Mouse (Mus musculus): ENCODE results near the gene Arhgap24. TPM values are rescaled to one million over a fixed set of nuclear protein-coding genes. Genes with fewer than 3 reads are reported as not detected.

The Arhgap24 gene
- polyA plus RNA-seq, 1 experiment from 2014 or later, result 10.0 TPM

- ATAC-seq (replicated peaks; ENCODE audit: insufficient number of reproducible peaks, low FRiP score, low TSS enrichment, low read depth) (no peak), DNase-seq (ENCODE audit: low spot score) (no peak)
- WGBS, result 73% methylated on average over 2 of the region's 2 CpGs
- H3K9me3 ChIP-seq (replicated peaks; ENCODE audit: control insufficient read depth, low read length), result no peaks in the 10 kb centered on the region
- H3K4me3 ChIP-seq (ENCODE audit: low read depth, low read length), result no peak overlapping the region
- H3K36me3 ChIP-seq (replicated peaks; ENCODE audit: control insufficient read depth, insufficient read depth, low read depth, low read length), result no peaks in the 10 kb centered on the region
- H3K4me1 ChIP-seq (ENCODE audit: control insufficient read depth, insufficient read depth, low read length), result no peaks in the 10 kb centered on the region
- no peak overlapping the region for H3K9ac ChIP-seq (replicated peaks; ENCODE audit: low read length)
- no peak overlapping the region for H3K4me2 ChIP-seq (ENCODE audit: low read depth, low read length)
- no peaks in the 10 kb centered on the region for H3K27me3 ChIP-seq (ENCODE audit: control insufficient read depth, insufficient read depth, low read length)
- no peak overlapping the region for H3K27ac ChIP-seq (replicated peaks; ENCODE audit: low read depth, low read length)
These were observed 22.7 kb downstream of the Arhgap24 start for GRCm38 (mm10) chr5:102503868-102504267.

GRCm38 (mm10) chr5:102504557-102504956, 23.4 kb downstream of the Arhgap24 start:
- Histone ChIP-seq H3K9me3 (replicated peaks; ENCODE audit: control insufficient read depth, low read length) (no peaks in the 10 kb centered on the region), H3K4me3 (ENCODE audit: low read depth, low read length) (no peak overlapping the region), H3K27ac (replicated peaks; ENCODE audit: low read depth, low read length) (no peak overlapping the region), H3K4me1 (ENCODE audit: control insufficient read depth, insufficient read depth, low read length) (no peaks in the 10 kb centered on the region), H3K4me2 (ENCODE audit: low read depth, low read length) (no peak overlapping the region), H3K27me3 (ENCODE audit: control insufficient read depth, insufficient read depth, low read length) (no peaks in the 10 kb centered on the region), H3K36me3 (replicated peaks; ENCODE audit: control insufficient read depth, insufficient read depth, low read depth, low read length) (no peaks in the 10 kb centered on the region), H3K9ac (replicated peaks; ENCODE audit: low read length) (no peak overlapping the region)
- DNase-seq (ENCODE audit: low spot score) (no peak), ATAC-seq (replicated peaks; ENCODE audit: insufficient number of reproducible peaks, low FRiP score, low TSS enrichment, low read depth) (no peak)
- WGBS, result 92% methylated on average over 4 of the region's 4 CpGs

GRCm38 (mm10) chr5:102508162-102508561, 27.0 kb downstream of the Arhgap24 start:
- Histone ChIP-seq H3K4me2 (ENCODE audit: low read depth, low read length) (no peak overlapping the region), H3K9ac (replicated peaks; ENCODE audit: low read length) (no peak overlapping the region), H3K27me3 (ENCODE audit: control insufficient read depth, insufficient read depth, low read length) (no peaks in the 10 kb centered on the region), H3K36me3 (replicated peaks; ENCODE audit: control insufficient read depth, insufficient read depth, low read depth, low read length) (no peaks in the 10 kb centered on the region), H3K4me3 (ENCODE audit: low read depth, low read length) (no peak overlapping the region), H3K4me1 (ENCODE audit: control insufficient read depth, insufficient read depth, low read length) (no peaks in the 10 kb centered on the region), H3K9me3 (replicated peaks; ENCODE audit: control insufficient read depth, low read length) (no peaks in the 10 kb centered on the region), H3K27ac (replicated peaks; ENCODE audit: low read depth, low read length) (no peak overlapping the region)
- DNase-seq (ENCODE audit: low spot score) (no peak), ATAC-seq (replicated peaks; ENCODE audit: insufficient number of reproducible peaks, low FRiP score, low TSS enrichment, low read depth) (no peak)
- 76% methylated on average over 3 of the region's 3 CpGs for WGBS

GRCm38 (mm10) chr5:102509381-102509780, 28.2 kb downstream of the Arhgap24 start:
- Histone ChIP-seq H3K27me3 (ENCODE audit: control insufficient read depth, insufficient read depth, low read length) (no peaks in the 10 kb centered on the region), H3K9ac (replicated peaks; ENCODE audit: low read length) (no peak overlapping the region), H3K9me3 (replicated peaks; ENCODE audit: control insufficient read depth, low read length) (no peaks in the 10 kb centered on the region), H3K36me3 (replicated peaks; ENCODE audit: control insufficient read depth, insufficient read depth, low read depth, low read length) (no peaks in the 10 kb centered on the region), H3K4me1 (ENCODE audit: control insufficient read depth, insufficient read depth, low read length) (no peaks in the 10 kb centered on the region), H3K4me3 (ENCODE audit: low read depth, low read length) (no peak overlapping the region), H3K27ac (replicated peaks; ENCODE audit: low read depth, low read length) (no peak overlapping the region), H3K4me2 (ENCODE audit: low read depth, low read length) (no peak overlapping the region)
- WGBS, result 85% methylated on average over 2 of the region's 2 CpGs
- no peak for ATAC-seq (replicated peaks; ENCODE audit: insufficient number of reproducible peaks, low FRiP score, low TSS enrichment, low read depth)
- no peak for DNase-seq (ENCODE audit: low spot score)

- WGBS, result 65% methylated on average over 4 of the region's 4 CpGs
- no peaks in the 10 kb centered on the region for H3K27me3 ChIP-seq (ENCODE audit: control insufficient read depth, insufficient read depth, low read length)
- DNase-seq (ENCODE audit: low spot score) (no peak), ATAC-seq (replicated peaks; ENCODE audit: insufficient number of reproducible peaks, low FRiP score, low TSS enrichment, low read depth) (no peak)
- H3K36me3 ChIP-seq (replicated peaks; ENCODE audit: control insufficient read depth, insufficient read depth, low read depth, low read length), result no peaks in the 10 kb centered on the region
- no peak overlapping the region for H3K9ac ChIP-seq (replicated peaks; ENCODE audit: low read length)
- no peak overlapping the region for H3K4me2 ChIP-seq (ENCODE audit: low read depth, low read length)
- H3K9me3 ChIP-seq (replicated peaks; ENCODE audit: control insufficient read depth, low read length), result no peaks in the 10 kb centered on the region
- no peak overlapping the region for H3K4me3 ChIP-seq (ENCODE audit: low read depth, low read length)
- no peak overlapping the region for H3K27ac ChIP-seq (replicated peaks; ENCODE audit: low read depth, low read length)
- no peaks in the 10 kb centered on the region for H3K4me1 ChIP-seq (ENCODE audit: control insufficient read depth, insufficient read depth, low read length)
These were observed 30.5 kb downstream of the Arhgap24 start for GRCm38 (mm10) chr5:102511651-102512050.

GRCm38 (mm10) chr5:102515496-102515895, 34.3 kb downstream of the Arhgap24 start:
- Histone ChIP-seq H3K4me2 (ENCODE audit: low read depth, low read length) (no peak overlapping the region), H3K9me3 (replicated peaks; ENCODE audit: control insufficient read depth, low read length) (no peaks in the 10 kb centered on the region), H3K9ac (replicated peaks; ENCODE audit: low read length) (no peak overlapping the region), H3K4me3 (ENCODE audit: low read depth, low read length) (no peak overlapping the region), H3K27me3 (ENCODE audit: control insufficient read depth, insufficient read depth, low read length) (no peaks in the 10 kb centered on the region), H3K27ac (replicated peaks; ENCODE audit: low read depth, low read length) (no peak overlapping the region), H3K36me3 (replicated peaks; ENCODE audit: control insufficient read depth, insufficient read depth, low read depth, low read length) (no peaks in the 10 kb centered on the region), H3K4me1 (ENCODE audit: control insufficient read depth, insufficient read depth, low read length) (no peaks in the 10 kb centered on the region)
- DNase-seq (ENCODE audit: low spot score), result no peak
- ATAC-seq (replicated peaks; ENCODE audit: insufficient number of reproducible peaks, low FRiP score, low TSS enrichment, low read depth), result no peak
- WGBS, result 67% methylated on average over 7 of the region's 7 CpGs

- Histone ChIP-seq H3K9me3 (replicated peaks; ENCODE audit: control insufficient read depth, low read length) (no peaks in the 10 kb centered on the region), H3K4me2 (ENCODE audit: low read depth, low read length) (no peak overlapping the region), H3K27me3 (ENCODE audit: control insufficient read depth, insufficient read depth, low read length) (no peaks in the 10 kb centered on the region), H3K36me3 (replicated peaks; ENCODE audit: control insufficient read depth, insufficient read depth, low read depth, low read length) (no peaks in the 10 kb centered on the region), H3K9ac (replicated peaks; ENCODE audit: low read length) (no peak overlapping the region), H3K4me3 (ENCODE audit: low read depth, low read length) (no peak overlapping the region), H3K4me1 (ENCODE audit: control insufficient read depth, insufficient read depth, low read length) (no peaks in the 10 kb centered on the region), H3K27ac (replicated peaks; ENCODE audit: low read depth, low read length) (no peak overlapping the region)
- no peak for ATAC-seq (replicated peaks; ENCODE audit: insufficient number of reproducible peaks, low FRiP score, low TSS enrichment, low read depth)
- 93% methylated on average over 1 of the region's 1 CpGs for WGBS
- DNase-seq (ENCODE audit: low spot score), result no peak
These were observed 39.3 kb downstream of the Arhgap24 start for GRCm38 (mm10) chr5:102520506-102520905.

- WGBS, result 87% methylated on average over 9 of the region's 9 CpGs
- no peak overlapping the region for H3K9ac ChIP-seq (replicated peaks; ENCODE audit: low read length)
These were observed 54.1 kb downstream of the Arhgap24 start for GRCm38 (mm10) chr5:102535311-102535710.

More at GRCm38 (mm10) chr5:102535311-102535710, 54.1 kb downstream of the Arhgap24 start:
- no peak overlapping the region for H3K27ac ChIP-seq (replicated peaks; ENCODE audit: low read depth, low read length)
- DNase-seq (ENCODE audit: low spot score) (no peak), ATAC-seq (replicated peaks; ENCODE audit: insufficient number of reproducible peaks, low FRiP score, low TSS enrichment, low read depth) (no peak)
- no peaks in the 10 kb centered on the region for H3K27me3 ChIP-seq (ENCODE audit: control insufficient read depth, insufficient read depth, low read length)
- H3K4me1 ChIP-seq (ENCODE audit: control insufficient read depth, insufficient read depth, low read length), result no peaks in the 10 kb centered on the region
- H3K4me2 ChIP-seq (ENCODE audit: low read depth, low read length), result no peak overlapping the region
- no peak overlapping the region for H3K4me3 ChIP-seq (ENCODE audit: low read depth, low read length)
- H3K9me3 ChIP-seq (replicated peaks; ENCODE audit: control insufficient read depth, low read length), result no peaks in the 10 kb centered on the region
- H3K36me3 ChIP-seq (replicated peaks; ENCODE audit: control insufficient read depth, insufficient read depth, low read depth, low read length), result no peaks in the 10 kb centered on the region

Data from embryonic facial prominence, embryonic 11.5 days (tissue).